Mouse (Mus musculus) stomach, embryonic 16.5 days (tissue): Measurements from ENCODE around the gene Ybey. TPM values are rescaled to one million over a fixed set of nuclear protein-coding genes. Genes with fewer than 3 reads are reported as not detected.

ENCODE experiments used
- ATAC-seq: fragments of 200-750 bp; cut with Nextera tagmentation; 2 replicates; pipeline ENCODE4 v1.8.0; 2017; ENCODE audit warnings: moderate number of reproducible peaks, moderate TSS enrichment; ENCODE audit not compliant: insufficient read depth, low FRiP score
- H3K27ac ChIP-seq: fragments of 300-500 bp; sonication (generic); 2 replicates; pipeline ENCODE4 v1.5.1; 2014; ENCODE audit warnings: low read length
- H3K27me3 ChIP-seq: fragments of 300-500 bp; sonication (generic); 2 replicates; pipeline ENCODE4 v1.6.1; 2014; ENCODE audit warnings: low read length, control low read depth, mixed read lengths; ENCODE audit not compliant: control insufficient read depth, insufficient read depth
- H3K36me3 ChIP-seq: fragments of 300-500 bp; sonication (generic); 2 replicates; pipeline ENCODE4 v1.6.1; 2014; ENCODE audit warnings: low read length; ENCODE audit not compliant: control insufficient read depth, insufficient read depth
- H3K4me1 ChIP-seq: fragments of 300-500 bp; sonication (generic); 2 replicates; pipeline ENCODE4 v1.6.1; 2014; ENCODE audit warnings: low read length, control low read depth, mixed read lengths; ENCODE audit not compliant: control insufficient read depth, insufficient read depth
- H3K4me2 ChIP-seq: fragments of 300-500 bp; sonication (generic); 2 replicates; pipeline ENCODE4 v1.6.1; 2014; ENCODE audit warnings: low read depth, low read length, mixed read lengths
- H3K4me3 ChIP-seq: fragments of 300-500 bp; sonication (generic); replicated peaks from 2 replicates; pipeline ENCODE4 v1.5.1; 2014; ENCODE audit warnings: mild to moderate bottlenecking, low read length
- H3K9ac ChIP-seq: fragments of 300-500 bp; sonication (generic); 2 replicates; pipeline ENCODE4 v1.6.1; 2014; ENCODE audit warnings: low read length
- H3K9me3 ChIP-seq: fragments of 300-500 bp; sonication (generic); replicated peaks from 2 replicates; pipeline ENCODE4 v1.6.1; 2016; ENCODE audit warnings: low read length, control low read depth; ENCODE audit not compliant: control insufficient read depth
- WGBS: fragments of 180-500 bp; shearing (Covaris S2); extraction: QIAGEN DNeasy Blood & Tissue Kit; methylation state at CpG from one replicate; pipeline ENCODE4 v1.1.7; 2014; 5-methylcytosine and 5-hydroxymethylcytosine counted together
- polyA plus RNA-seq: library from polyadenylated mRNA; unstranded; fragments of >200 nt; fragmentation: Nextera tagmentation; extraction: Ambion mirVana; gene quantifications from 2 replicates; pipeline ENCODE4 v1.2.1, GENCODE M21; 2015

Ybey gene
- polyA plus RNA-seq, 1 experiment from 2014 or later: 5.6 TPM

- Histone ChIP-seq H3K9me3 (no peaks in the 10 kb centered on the region), H3K27me3 (no peaks in the 10 kb centered on the region), H3K27ac (no peak overlapping the region), H3K36me3 (peaks cover 41% of the 10 kb centered on the region), H3K4me1 (no peaks in the 10 kb centered on the region), H3K4me3 (no peak overlapping the region), H3K9ac (no peak overlapping the region), H3K4me2 (no peak overlapping the region)
- 91% methylated on average over 15 of the region's 15 CpGs for WGBS
- no peak for ATAC-seq
Observed at GRCm38 (mm10) chr10:76489205-76489604, 20.3 kb upstream of the Ybey start.

GRCm38 (mm10) chr10:76488265-76488664 lies 19.4 kb upstream of the Ybey start:
- H3K4me2 ChIP-seq: no peak overlapping the region
- no peaks in the 10 kb centered on the region for H3K4me1 ChIP-seq
- ATAC-seq: no peak
- no peak overlapping the region for H3K9ac ChIP-seq
- peaks cover 36% of the 10 kb centered on the region for H3K36me3 ChIP-seq
- no peaks in the 10 kb centered on the region for H3K9me3 ChIP-seq
- no peaks in the 10 kb centered on the region for H3K27me3 ChIP-seq
- H3K4me3 ChIP-seq: no peak overlapping the region
- WGBS: 89% methylated on average over 8 of the region's 8 CpGs
- H3K27ac ChIP-seq: no peak overlapping the region

DNA sequence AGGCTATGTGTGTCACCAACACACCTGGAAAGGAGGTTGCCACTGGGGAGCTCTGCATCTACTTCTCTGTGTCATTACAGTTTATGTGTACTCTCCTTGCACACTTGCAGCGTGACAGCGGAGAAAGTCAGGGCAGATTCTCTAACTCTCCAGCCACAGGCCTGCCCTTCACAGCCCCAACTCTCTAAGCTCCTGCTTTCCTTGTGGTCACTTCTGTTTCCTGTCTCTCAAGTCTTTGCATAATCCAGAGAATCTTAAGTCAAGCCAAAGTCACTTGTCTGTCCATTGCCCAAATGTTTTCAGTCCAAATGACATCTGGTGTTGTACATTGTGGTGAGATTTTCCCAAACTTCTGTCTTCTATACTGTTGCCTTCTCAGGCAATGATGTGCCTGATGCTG lies 17.4 kb upstream of the Ybey start:
- Histone ChIP-seq H3K27ac (no peak overlapping the region), H3K9me3 (no peaks in the 10 kb centered on the region), H3K4me2 (no peak overlapping the region), H3K9ac (no peak overlapping the region), H3K4me3 (no peak overlapping the region), H3K4me1 (no peaks in the 10 kb centered on the region), H3K36me3 (peaks cover 41% of the 10 kb centered on the region), H3K27me3 (no peaks in the 10 kb centered on the region)
- ATAC-seq: no peak
- WGBS: 98% methylated on average over 2 of the region's 2 CpGs

GRCm38 (mm10) chr10:76481480-76481879 lies 12.6 kb upstream of the Ybey start:
- H3K4me2 ChIP-seq: no peak overlapping the region
- no peak for ATAC-seq
- 85% methylated on average over 6 of the region's 6 CpGs for WGBS

GRCm38 (mm10) chr10:76480851-76481250 lies 11.9 kb upstream of the Ybey start:
- Histone ChIP-seq H3K9me3 (no peaks in the 10 kb centered on the region), H3K4me2 (no peak overlapping the region), H3K4me3 (no peak overlapping the region), H3K9ac (no peak overlapping the region), H3K4me1 (no peaks in the 10 kb centered on the region), H3K36me3 (peaks cover 26% of the 10 kb centered on the region), H3K27ac (no peak overlapping the region), H3K27me3 (no peaks in the 10 kb centered on the region)
- ATAC-seq: no peak
- 86% methylated on average over 13 of the region's 13 CpGs for WGBS

More at GRCm38 (mm10) chr10:76481480-76481879, 12.6 kb upstream of the Ybey start:
- no peaks in the 10 kb centered on the region for H3K4me1 ChIP-seq
- no peaks in the 10 kb centered on the region for H3K9me3 ChIP-seq
- H3K27ac ChIP-seq: no peak overlapping the region
- no peak overlapping the region for H3K9ac ChIP-seq
- peaks cover 33% of the 10 kb centered on the region for H3K36me3 ChIP-seq
- no peak overlapping the region for H3K4me3 ChIP-seq
- H3K27me3 ChIP-seq: no peaks in the 10 kb centered on the region

DNA sequence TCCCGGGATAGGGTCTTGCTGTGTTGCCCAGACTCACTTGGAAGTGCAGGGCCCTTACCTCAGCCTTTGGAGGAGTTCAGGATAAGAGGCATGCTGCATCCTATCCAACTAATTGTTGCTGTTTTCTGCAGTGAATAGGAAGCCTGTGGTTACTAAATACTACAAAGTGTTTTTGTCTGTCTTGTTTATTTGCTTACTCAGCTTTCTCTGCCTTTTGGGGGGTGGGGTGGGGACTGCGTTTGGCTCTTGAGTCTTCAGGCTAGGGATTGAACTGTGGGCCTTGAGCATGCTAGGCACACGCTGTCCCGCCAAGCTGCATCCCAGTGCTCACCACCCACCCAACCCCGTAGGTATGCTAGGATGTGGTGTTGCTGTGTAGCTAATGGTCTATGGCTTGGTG lies 4.8 kb upstream of the Ybey start:
- peaks cover 18% of the 10 kb centered on the region for H3K36me3 ChIP-seq

GRCm38 (mm10) chr10:76462721-76463120 lies 6.2 kb downstream of the Ybey start:
- 89% methylated on average over 6 of the region's 6 CpGs for WGBS
- no peaks in the 10 kb centered on the region for H3K36me3 ChIP-seq
- H3K4me2 ChIP-seq: no peak overlapping the region
- H3K9me3 ChIP-seq: 0 out of 2 replicates have a peak, but pooled peaks cover 4% of the 10 kb centered on the region
- H3K27ac ChIP-seq: no peak overlapping the region
- H3K4me1 ChIP-seq: peaks cover 1% of the 10 kb centered on the region; the same call in 1 of the 2 replicates
- H3K4me3 ChIP-seq: no peak overlapping the region
- no peaks in the 10 kb centered on the region for H3K27me3 ChIP-seq
- no peak overlapping the region for H3K9ac ChIP-seq
- no peak for ATAC-seq

More for the DNA sequence above, 4.8 kb upstream of the Ybey start:
- Histone ChIP-seq H3K4me3 (no peak overlapping the region), H3K9me3 (no peaks in the 10 kb centered on the region), H3K27ac (no peak overlapping the region), H3K4me1 (no peaks in the 10 kb centered on the region), H3K27me3 (no peaks in the 10 kb centered on the region), H3K9ac (no peak overlapping the region), H3K4me2 (no peak overlapping the region)
- 83% methylated on average over 5 of the region's 5 CpGs for WGBS
- ATAC-seq: no peak

DNA sequence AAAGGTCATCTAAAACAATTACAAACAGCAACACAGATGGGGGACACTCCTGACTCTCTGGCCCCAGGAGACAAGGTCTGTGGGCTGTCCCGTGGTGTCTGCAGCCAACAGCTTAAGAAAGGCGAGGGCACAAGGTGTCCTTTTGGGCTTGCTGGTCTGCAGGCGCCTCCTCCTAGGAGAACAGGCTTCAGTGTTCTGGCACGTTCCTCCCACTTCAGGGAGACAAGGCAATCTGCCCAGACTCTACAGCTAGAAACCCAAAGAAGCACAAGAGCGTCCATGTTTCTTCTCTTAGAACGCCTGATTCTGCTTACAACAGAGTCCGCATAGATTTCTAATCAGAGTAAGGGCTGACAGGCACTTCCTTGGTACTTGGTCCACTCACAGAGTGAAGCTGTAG lies 6.6 kb downstream of the Ybey start:
- no peaks in the 10 kb centered on the region for H3K4me1 ChIP-seq
- H3K36me3 ChIP-seq: no peaks in the 10 kb centered on the region
- H3K9ac ChIP-seq: no peak overlapping the region
- H3K27me3 ChIP-seq: no peaks in the 10 kb centered on the region
- H3K4me2 ChIP-seq: no peak overlapping the region
- H3K9me3 ChIP-seq: 0 out of 2 replicates have a peak, but pooled peaks cover 4% of the 10 kb centered on the region
- 87% methylated on average over 7 of the region's 7 CpGs for WGBS
- no peak for ATAC-seq
- no peak overlapping the region for H3K27ac ChIP-seq
- H3K4me3 ChIP-seq: no peak overlapping the region

DNA sequence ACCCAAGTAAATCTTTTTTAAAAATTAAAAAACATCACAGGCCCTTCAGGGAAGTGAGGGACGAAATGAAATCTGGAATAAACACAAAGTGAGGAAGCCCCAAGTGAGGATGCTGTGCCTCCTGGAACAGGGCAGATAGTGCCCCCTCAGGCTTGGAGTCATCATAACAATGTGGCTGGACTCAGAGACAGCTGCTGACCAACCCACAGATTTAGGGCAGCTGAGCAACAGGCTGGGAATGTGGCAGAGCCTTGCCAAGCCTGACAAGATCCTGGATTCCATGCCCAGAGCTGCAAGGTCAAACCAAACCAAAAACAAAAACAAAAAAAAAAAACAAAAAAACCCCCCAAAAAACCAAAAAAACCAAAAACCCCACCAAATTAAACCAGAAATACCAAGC lies 7.7 kb downstream of the Ybey start:
- Histone ChIP-seq H3K27ac (no peak overlapping the region), H3K4me3 (no peak overlapping the region), H3K9ac (no peak overlapping the region), H3K4me1 (no peaks in the 10 kb centered on the region), H3K36me3 (no peaks in the 10 kb centered on the region), H3K4me2 (no peak overlapping the region), H3K27me3 (no peaks in the 10 kb centered on the region), H3K9me3 (0 out of 2 replicates have a peak, but pooled peaks cover 4% of the 10 kb centered on the region)
- WGBS: 82% methylated on average over 1 of the region's 1 CpGs
- no peak for ATAC-seq

- Histone ChIP-seq H3K9ac (no peak overlapping the region), H3K4me1 (no peaks in the 10 kb centered on the region), H3K36me3 (no peaks in the 10 kb centered on the region), H3K4me2 (no peak overlapping the region), H3K4me3 (no peak overlapping the region), H3K9me3 (0 out of 2 replicates have a peak, but pooled peaks cover 4% of the 10 kb centered on the region), H3K27me3 (no peaks in the 10 kb centered on the region), H3K27ac (no peak overlapping the region)
- ATAC-seq: no peak
- 62% methylated on average over 5 of the region's 5 CpGs for WGBS
Observed at GRCm38 (mm10) chr10:76455289-76455688, 13.6 kb downstream of the Ybey start.
